11 mouse cellular contexts compared by ENCODE assay signal in genomic region chr11:88621789-88622188, GRCm38 (mm10).
A peak's percentile ranks its signal among the peaks of the same experiment; 100 is the strongest.
DNase-seq lines count a peak whose midpoint lies in the region; ATAC-seq and TF ChIP-seq lines count a peak whose summit lies in the region.
"Had no signal": no experiment of that assay in that cellular context is flagged by ENCODE, and none has a peak within 500 bp of the region (broad histone marks: within the 10 kb centered on the region; RNA-seq: fewer than 3 reads in every experiment).

No protein-coding gene starts in this region.

- no peak for DNase-seq in heart, postnatal 25 days (ENCODE audit: low spot score)
- DNase-seq in R1 (ENCODE audit: low read depth, low spot score), result peak; percentile 78
- DNase-seq in embryo, embryonic 11 days, result no peak
- DNase-seq in spleen, postnatal 10 days (ENCODE audit: low spot score in 2 of 2), result no peak
- DNase-seq: adrenal gland, postnatal 14 days; cerebellum, adult 8-10 months; right cerebral cortex, postnatal 4 days had no signal

- ATAC-seq in heart, embryonic 16.5 days (replicated peaks; ENCODE audit: extremely low read depth, insufficient read depth, low FRiP score), result no peak
- no peak for ATAC-seq in megakaryocyte, adult 5-6 weeks (ENCODE audit: poor library complexity, severe bottlenecking)

- intact Hi-C loops in heart, postnatal 25 days (cut with DNase I), result loop anchor here (5.0 kb wide), 2 partner anchors 64 to 96 kb away; partner anchors contain the start of gene Msi2

- 0 out of 2 replicates have a peak overlapping the region, but pooled peaks have one; percentile 26 for H3K9ac ChIP-seq in heart, embryonic 16.5 days (ENCODE audit: low read length)

- H3K36me3 ChIP-seq in heart, embryonic 16.5 days (ENCODE audit: control insufficient read depth, insufficient read depth), result no peaks in the 10 kb centered on the region
- peaks cover 47% of the 10 kb centered on the region for H3K36me3 ChIP-seq in megakaryocyte, embryonic 14.5 days (replicated peaks; ENCODE audit: low read length)

- no peaks in the 10 kb centered on the region for H3K9me3 ChIP-seq in heart, embryonic 16.5 days (replicated peaks; ENCODE audit: control insufficient read depth, low read length)
- no peaks in the 10 kb centered on the region for H3K9me3 ChIP-seq in megakaryocyte, embryonic 14.5 days

- TF ChIP-seq POLR2A in olfactory bulb, adult 2 months (IDR thresholded peaks at IDR 0.05; ENCODE audit: insufficient read depth, low read depth, low read length), result no peak

- H3K4me3 ChIP-seq in heart, embryonic 16.5 days (ENCODE audit: low read length), result no peak overlapping the region
- H3K4me3 ChIP-seq in megakaryocyte, embryonic 14.5 days (replicated peaks), result peak overlapping the region; percentile 46
- H3K4me3 ChIP-seq in olfactory bulb, adult 2 months (ENCODE audit: insufficient read depth, low read depth, low read length), result no peak overlapping the region

- 56% methylated on average over 4 of the region's 4 CpGs for WGBS in heart, embryonic 16.5 days
- WGBS in olfactory bulb, adult 2 months, result 86% methylated on average over 4 of the region's 4 CpGs

- peaks cover 72% of the 10 kb centered on the region for H3K4me1 ChIP-seq in heart, embryonic 16.5 days (ENCODE audit: control insufficient read depth, insufficient read depth, low read length)
- peaks cover 67% of the 10 kb centered on the region for H3K4me1 ChIP-seq in megakaryocyte, embryonic 14.5 days
- peaks cover 40% of the 10 kb centered on the region for H3K4me1 ChIP-seq in olfactory bulb, adult 2 months (ENCODE audit: control insufficient read depth, insufficient read depth, low read length)

- H3K27me3 ChIP-seq in heart, embryonic 16.5 days (ENCODE audit: control insufficient read depth, insufficient read depth, low read length), result no peaks in the 10 kb centered on the region
- no peaks in the 10 kb centered on the region for H3K27me3 ChIP-seq in megakaryocyte, embryonic 14.5 days (replicated peaks)

- peak overlapping the region; percentile 82 for H3K27ac ChIP-seq in heart, embryonic 16.5 days (ENCODE audit: low read length)
- 0 out of 2 replicates have a peak overlapping the region, but pooled peaks have one; percentile 20 for H3K27ac ChIP-seq in olfactory bulb, adult 2 months (ENCODE audit: insufficient read depth, low read depth, low read length)

- TF ChIP-seq CTCF in olfactory bulb, adult 2 months (IDR thresholded peaks at IDR 0.05; ENCODE audit: insufficient read depth, low read depth, low read length), result no peak

- H3K4me2 ChIP-seq in heart, embryonic 16.5 days (ENCODE audit: low read depth, low read length), result no peak overlapping the region
